Mouse (Mus musculus): ENCODE data around the gene Ccdc81. TPM values are rescaled to one million over a fixed set of nuclear protein-coding genes. Genes with fewer than 3 reads are reported as not detected.

Ccdc81 gene
- 0.20 TPM in 1 of 2 replicates, not detected in the other for polyA plus RNA-seq (2014; fragmentation: Nextera tagmentation; extraction: Ambion mirVana)

- Histone ChIP-seq H3K9me3 (ENCODE audit: control insufficient read depth, low read depth, low read length) (no peaks in the 10 kb centered on the region), H3K9ac (replicated peaks; ENCODE audit: low read depth, low read length) (no peak within 1 kb of the TSS)
- peak; percentile 61; the same call in 1 of the 2 replicates for ATAC-seq (ENCODE audit: insufficient number of reproducible peaks, insufficient read depth, low FRiP score, low read depth)
Observed at GRCm38 (mm10) chr7:89903442-89904343, at the start of gene Ccdc81. Gene Ccdc81 (minus strand): TSS chr7:89903629.

GRCm38 (mm10) chr7:89949403-89949802, 46.0 kb upstream of the Ccdc81 start:
- 53% methylated on average over 4 of the region's 4 CpGs for WGBS

More at GRCm38 (mm10) chr7:89903442-89904343, at the start of gene Ccdc81:
- Histone ChIP-seq H3K27ac (ENCODE audit: low read length) (no peak within 1 kb of the TSS), H3K4me3 (ENCODE audit: low read depth, low read length) (no peak within 1 kb of the TSS), H3K27me3 (ENCODE audit: control insufficient read depth, insufficient read depth, low read length) (no peaks in the 10 kb centered on the region), H3K36me3 (ENCODE audit: control insufficient read depth, insufficient read depth, low read length) (no peaks in the 10 kb centered on the region), H3K4me1 (ENCODE audit: control insufficient read depth, insufficient read depth, low read length) (0 out of 2 replicates have a peak, but pooled peaks cover 8% of the 10 kb centered on the region), H3K4me2 (replicated peaks; ENCODE audit: low read depth, low read length) (peak within 1 kb of the TSS; percentile 35)
- whole genome bisulfite sequencing, result 28% methylated on average over 22 of the region's 22 CpGs

GRCm38 (mm10) chr7:89948026-89948425, 44.6 kb upstream of the Ccdc81 start:
- no peak for ATAC-seq (ENCODE audit: insufficient number of reproducible peaks, insufficient read depth, low FRiP score, low read depth)
- no peak overlapping the region for H3K4me3 ChIP-seq (ENCODE audit: low read depth, low read length)
- H3K4me2 ChIP-seq (replicated peaks; ENCODE audit: low read depth, low read length), result no peak overlapping the region
- no peaks in the 10 kb centered on the region for H3K27me3 ChIP-seq (ENCODE audit: control insufficient read depth, insufficient read depth, low read length)
- WGBS, result 72% methylated on average over 7 of the region's 7 CpGs
- H3K27ac ChIP-seq (ENCODE audit: low read length), result no peak overlapping the region
- H3K9me3 ChIP-seq (ENCODE audit: control insufficient read depth, low read depth, low read length), result no peaks in the 10 kb centered on the region
- H3K4me1 ChIP-seq (ENCODE audit: control insufficient read depth, insufficient read depth, low read length), result no peaks in the 10 kb centered on the region
- no peak overlapping the region for H3K9ac ChIP-seq (replicated peaks; ENCODE audit: low read depth, low read length)
- no peaks in the 10 kb centered on the region for H3K36me3 ChIP-seq (ENCODE audit: control insufficient read depth, insufficient read depth, low read length)

More at GRCm38 (mm10) chr7:89949403-89949802, 46.0 kb upstream of the Ccdc81 start:
- Histone ChIP-seq H3K9ac (replicated peaks; ENCODE audit: low read depth, low read length) (no peak overlapping the region), H3K4me2 (replicated peaks; ENCODE audit: low read depth, low read length) (no peak overlapping the region), H3K9me3 (ENCODE audit: control insufficient read depth, low read depth, low read length) (no peaks in the 10 kb centered on the region), H3K27me3 (ENCODE audit: control insufficient read depth, insufficient read depth, low read length) (no peaks in the 10 kb centered on the region), H3K4me1 (ENCODE audit: control insufficient read depth, insufficient read depth, low read length) (no peaks in the 10 kb centered on the region), H3K27ac (ENCODE audit: low read length) (no peak overlapping the region), H3K4me3 (ENCODE audit: low read depth, low read length) (no peak overlapping the region), H3K36me3 (ENCODE audit: control insufficient read depth, insufficient read depth, low read length) (peaks cover 2% of the 10 kb centered on the region; the same call in 1 of the 2 replicates)
- no peak for ATAC-seq (ENCODE audit: insufficient number of reproducible peaks, insufficient read depth, low FRiP score, low read depth)

- Histone ChIP-seq H3K27me3 (ENCODE audit: control insufficient read depth, insufficient read depth, low read length) (no peaks in the 10 kb centered on the region), H3K27ac (ENCODE audit: low read length) (peak within 1 kb of the TSS; percentile 77), H3K4me2 (replicated peaks; ENCODE audit: low read depth, low read length) (peak within 1 kb of the TSS; percentile 46), H3K4me3 (ENCODE audit: low read depth, low read length) (peak within 1 kb of the TSS; percentile 87), H3K9me3 (ENCODE audit: control insufficient read depth, low read depth, low read length) (no peaks in the 10 kb centered on the region), H3K4me1 (ENCODE audit: control insufficient read depth, insufficient read depth, low read length) (peaks cover 4% of the 10 kb centered on the region; the same call in 1 of the 2 replicates), H3K9ac (replicated peaks; ENCODE audit: low read depth, low read length) (peak within 1 kb of the TSS; percentile 76), H3K36me3 (ENCODE audit: control insufficient read depth, insufficient read depth, low read length) (no peaks in the 10 kb centered on the region)
- WGBS, result under 1% methylated on average over 45 of the region's 45 CpGs
- ATAC-seq (ENCODE audit: insufficient number of reproducible peaks, insufficient read depth, low FRiP score, low read depth), result peak; percentile 99
Observed at GRCm38 (mm10) chr7:89940571-89941463, 37.4 kb upstream of the Ccdc81 start, which contains the start of gene Hikeshi. Gene Hikeshi (minus strand): TSS chr7:89941204.

- Histone ChIP-seq H3K4me2 (replicated peaks; ENCODE audit: low read depth, low read length) (peak overlapping the region; percentile 46), H3K9me3 (ENCODE audit: control insufficient read depth, low read depth, low read length) (no peaks in the 10 kb centered on the region), H3K9ac (replicated peaks; ENCODE audit: low read depth, low read length) (0 out of 2 replicates have a peak overlapping the region, but pooled peaks have one; percentile 76), H3K4me3 (ENCODE audit: low read depth, low read length) (peak overlapping the region; percentile 87), H3K27ac (ENCODE audit: low read length) (no peak overlapping the region), H3K27me3 (ENCODE audit: control insufficient read depth, insufficient read depth, low read length) (no peaks in the 10 kb centered on the region), H3K36me3 (ENCODE audit: control insufficient read depth, insufficient read depth, low read length) (0 out of 2 replicates have a peak, but pooled peaks cover 2% of the 10 kb centered on the region), H3K4me1 (ENCODE audit: control insufficient read depth, insufficient read depth, low read length) (peaks cover 4% of the 10 kb centered on the region; the same call in 1 of the 2 replicates)
- 50% methylated on average over 15 of the region's 15 CpGs for WGBS
- no peak for ATAC-seq (ENCODE audit: insufficient number of reproducible peaks, insufficient read depth, low FRiP score, low read depth)
Observed at GRCm38 (mm10) chr7:89939497-89940353, 36.3 kb upstream of the Ccdc81 start.

- Histone ChIP-seq H3K36me3 (ENCODE audit: control insufficient read depth, insufficient read depth, low read length) (peaks cover 8% of the 10 kb centered on the region), H3K9ac (replicated peaks; ENCODE audit: low read depth, low read length) (no peak overlapping the region), H3K4me1 (ENCODE audit: control insufficient read depth, insufficient read depth, low read length) (no peaks in the 10 kb centered on the region), H3K4me3 (ENCODE audit: low read depth, low read length) (no peak overlapping the region), H3K4me2 (replicated peaks; ENCODE audit: low read depth, low read length) (no peak overlapping the region), H3K9me3 (ENCODE audit: control insufficient read depth, low read depth, low read length) (no peaks in the 10 kb centered on the region), H3K27ac (ENCODE audit: low read length) (no peak overlapping the region), H3K27me3 (ENCODE audit: control insufficient read depth, insufficient read depth, low read length) (no peaks in the 10 kb centered on the region)
- no peak for ATAC-seq (ENCODE audit: insufficient number of reproducible peaks, insufficient read depth, low FRiP score, low read depth)
- 96% methylated on average over 15 of the region's 15 CpGs for WGBS
Observed at GRCm38 (mm10) chr7:89923441-89924180, 20.2 kb upstream of the Ccdc81 start.

GRCm38 (mm10) chr7:89917776-89918175, 14.3 kb upstream of the Ccdc81 start:
- H3K4me2 ChIP-seq (replicated peaks; ENCODE audit: low read depth, low read length), result no peak overlapping the region
- no peaks in the 10 kb centered on the region for H3K9me3 ChIP-seq (ENCODE audit: control insufficient read depth, low read depth, low read length)
- ATAC-seq (ENCODE audit: insufficient number of reproducible peaks, insufficient read depth, low FRiP score, low read depth), result no peak
- no peaks in the 10 kb centered on the region for H3K27me3 ChIP-seq (ENCODE audit: control insufficient read depth, insufficient read depth, low read length)
- no peaks in the 10 kb centered on the region for H3K4me1 ChIP-seq (ENCODE audit: control insufficient read depth, insufficient read depth, low read length)
- H3K9ac ChIP-seq (replicated peaks; ENCODE audit: low read depth, low read length), result no peak overlapping the region
- H3K27ac ChIP-seq (ENCODE audit: low read length), result no peak overlapping the region
- H3K4me3 ChIP-seq (ENCODE audit: low read depth, low read length), result no peak overlapping the region
- WGBS, result 96% methylated on average over 4 of the region's 4 CpGs
- no peaks in the 10 kb centered on the region for H3K36me3 ChIP-seq (ENCODE audit: control insufficient read depth, insufficient read depth, low read length)
